Mouse (Mus musculus): ENCODE measurements at regions not wholly inside any gene's neighbourhood (a gene's known extent, or its start where the extent isn't known, plus 50 kb on each side); places are given as distances from the start of the nearest gene placed in this dataset.

DNA sequence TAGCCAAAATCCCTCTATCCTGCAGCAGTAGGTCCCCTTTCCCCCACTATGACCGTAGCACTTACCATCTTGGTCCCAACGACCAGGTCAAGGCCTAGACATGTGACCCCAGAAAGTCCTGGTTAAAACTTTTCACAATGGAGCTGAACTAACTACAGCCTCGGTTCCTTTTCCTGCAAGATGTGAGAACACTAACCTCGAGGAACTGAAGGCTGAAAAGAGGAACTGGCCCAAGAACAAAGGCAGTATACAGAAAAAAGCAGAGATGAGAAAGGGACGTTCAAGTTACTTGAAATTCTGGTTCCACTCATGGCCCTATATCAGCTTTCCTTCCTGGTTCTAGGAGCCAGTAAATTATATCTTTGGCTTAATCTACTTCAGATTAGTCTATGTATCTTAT lies 67.4 kb upstream of the Tfec start:
- TF ChIP-seq CTCF (IDR thresholded peaks at IDR 0.05; ENCODE audit: low read depth) = no peak
- TF ChIP-seq EP300 (optimal IDR thresholded peaks at IDR 0.05) = no peak
